Mouse (Mus musculus) cerebellum, postnatal 14 days (tissue): ENCODE measurements around the gene Ap5z1.
A peak's percentile ranks its signal among the peaks of the same experiment; 100 is the strongest.

ENCODE experiments used
- DNase-seq, 2 experiments: peaks; one replicate each; pipeline ENCODE4 v3.0.0; 2021; ENCODE audit warnings: mixed read lengths in 2 of 2

Ap5z1 gene

GRCm38 (mm10) chr5:142440451-142441147 is 23.1 kb upstream of the Ap5z1 start:
- DNase-seq: peak in 1 of 2 experiments; percentile 38

GRCm38 (mm10) chr5:142441332-142442044 is 22.3 kb upstream of the Ap5z1 start:
- no peak for DNase-seq

DNA sequence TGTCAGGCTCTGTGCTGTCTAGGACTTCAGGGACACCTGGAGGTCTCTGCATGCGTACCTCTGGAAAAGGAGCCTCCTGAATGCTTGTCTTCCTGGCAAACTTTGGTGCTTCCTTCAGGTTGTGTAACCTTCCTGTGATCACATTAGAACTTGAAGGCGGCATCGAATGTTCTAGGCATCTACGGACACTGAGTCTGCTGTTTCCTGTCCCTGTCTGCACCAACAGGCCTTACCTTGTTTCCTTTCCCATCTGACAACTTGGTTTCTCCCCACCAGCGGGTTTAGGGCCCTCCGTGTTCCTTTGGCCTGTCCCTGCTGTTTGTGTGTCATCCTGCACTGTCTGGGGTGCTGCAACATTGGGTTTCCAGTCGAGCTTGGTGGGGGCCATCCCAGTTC is 21.7 kb upstream of the Ap5z1 start:
- DNase-seq: no peak

DNA sequence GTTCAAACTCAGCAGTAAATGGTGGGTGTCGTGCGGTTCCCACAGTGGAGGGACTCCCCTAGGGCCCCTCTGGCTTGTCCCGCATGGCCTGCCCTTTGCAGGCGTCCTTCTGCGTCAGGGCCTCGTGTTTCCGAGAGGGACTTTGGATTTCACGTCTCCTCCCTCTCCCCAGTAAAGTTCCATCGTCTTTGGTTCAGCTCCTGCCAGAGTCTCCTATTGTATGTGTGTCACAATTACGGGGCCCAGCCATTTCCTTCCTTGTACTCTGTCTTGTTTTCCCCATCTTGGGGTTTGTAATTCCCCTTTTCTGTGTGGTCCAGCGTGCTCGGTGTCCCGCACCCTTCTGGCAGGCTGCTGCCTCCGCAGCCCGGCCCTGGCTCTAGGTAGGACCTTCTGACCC is 20.2 kb upstream of the Ap5z1 start:
- no peak for DNase-seq

DNA sequence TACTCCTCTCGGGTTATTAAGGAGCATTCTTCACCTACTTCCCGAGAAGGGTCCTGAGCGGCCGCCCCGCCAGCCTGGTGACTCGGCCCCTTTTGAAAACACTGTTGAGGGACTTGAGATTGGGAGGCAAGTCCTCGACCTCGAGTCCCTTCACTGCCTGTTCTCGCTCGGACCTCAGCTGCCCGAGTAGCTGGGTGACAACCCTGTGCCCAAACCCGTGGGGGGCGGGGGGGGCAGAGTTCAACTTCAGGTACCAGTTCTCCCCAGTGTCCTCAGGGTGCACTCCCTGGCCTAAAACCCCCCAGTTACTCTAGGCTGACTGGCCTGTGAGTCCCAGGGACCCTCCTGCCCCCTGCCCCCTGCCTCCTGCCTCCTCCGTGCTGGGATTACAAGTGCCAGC is 19.8 kb upstream of the Ap5z1 start:
- no peak for DNase-seq

- DNase-seq: no peak
Observed at GRCm38 (mm10) chr5:142444791-142445531, 18.8 kb upstream of the Ap5z1 start.

- no peak for DNase-seq
Observed at GRCm38 (mm10) chr5:142445709-142446108, 18.0 kb upstream of the Ap5z1 start.

DNA sequence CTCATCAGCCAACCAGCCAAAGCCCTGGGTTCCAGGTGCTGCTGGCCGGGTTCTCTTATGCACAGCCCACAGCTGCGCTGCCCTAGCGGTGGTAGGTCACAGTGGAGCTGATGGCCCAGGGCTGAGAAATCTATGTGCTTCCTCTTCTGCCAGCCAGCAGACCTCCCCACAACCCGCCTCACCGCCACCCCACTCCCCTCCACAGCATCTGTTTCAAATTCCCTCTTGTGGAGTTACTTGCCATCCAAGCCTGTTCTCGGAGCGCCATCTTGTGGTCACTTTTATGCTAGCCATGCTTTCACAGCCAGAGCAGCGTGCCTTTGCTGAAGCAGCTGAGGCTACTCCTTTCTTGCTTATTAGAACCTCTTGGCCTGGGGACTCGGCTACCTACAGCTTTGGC is 15.7 kb upstream of the Ap5z1 start:
- peak; percentile 95 to 97 for DNase-seq

DNA sequence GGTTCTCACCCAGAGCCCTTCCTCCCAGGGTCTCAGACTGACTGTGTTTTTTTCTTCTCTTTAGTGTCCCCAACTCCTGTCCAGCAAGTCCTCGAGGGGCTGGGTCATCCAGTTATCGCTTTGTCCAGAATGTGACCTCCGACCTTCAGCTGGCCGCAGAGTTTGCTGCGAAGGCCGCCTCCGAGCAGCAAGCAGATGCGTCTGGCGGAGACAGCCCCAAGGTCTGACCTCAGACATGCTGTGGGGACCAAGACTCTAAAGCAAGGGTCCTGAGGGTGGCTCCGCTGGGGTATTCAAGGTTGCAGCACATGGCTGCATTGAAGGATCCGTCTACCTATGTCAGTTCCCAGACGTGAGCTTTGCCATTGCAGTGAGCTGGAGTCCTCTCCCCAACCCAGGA is 15.1 kb upstream of the Ap5z1 start:
- DNase-seq: no peak

- DNase-seq: no peak
Observed at GRCm38 (mm10) chr5:142450846-142451245, 12.9 kb upstream of the Ap5z1 start.

GRCm38 (mm10) chr5:142451759-142452158 is 12.0 kb upstream of the Ap5z1 start:
- DNase-seq: no peak

GRCm38 (mm10) chr5:142453742-142454141 is 10.0 kb upstream of the Ap5z1 start:
- DNase-seq: no peak

DNA sequence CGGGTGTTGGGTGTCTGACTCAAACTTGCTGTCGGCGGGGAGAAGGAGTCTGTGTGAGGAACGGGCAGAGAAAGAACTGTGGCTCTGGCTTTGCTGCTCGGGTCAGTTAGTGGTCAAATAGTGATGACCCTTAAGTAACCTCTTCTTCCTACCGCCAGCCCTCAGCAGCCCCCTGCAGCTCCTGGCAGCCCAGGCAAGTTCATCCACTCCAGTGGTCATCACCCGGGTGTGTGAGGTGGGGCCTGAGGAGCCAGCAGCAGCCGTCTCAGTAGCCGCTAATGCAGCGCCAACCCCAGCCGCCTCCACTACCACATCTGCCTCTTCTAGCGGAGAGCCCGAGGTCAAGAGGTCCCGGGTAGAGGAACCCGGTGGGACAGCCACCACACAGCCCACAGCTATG is 7.4 kb upstream of the Ap5z1 start:
- DNase-seq: peak in 1 of 2 experiments; percentile 50

- peak in 1 of 2 experiments; percentile 51 for DNase-seq
Observed at GRCm38 (mm10) chr5:142457345-142457744, 6.4 kb upstream of the Ap5z1 start.

DNA sequence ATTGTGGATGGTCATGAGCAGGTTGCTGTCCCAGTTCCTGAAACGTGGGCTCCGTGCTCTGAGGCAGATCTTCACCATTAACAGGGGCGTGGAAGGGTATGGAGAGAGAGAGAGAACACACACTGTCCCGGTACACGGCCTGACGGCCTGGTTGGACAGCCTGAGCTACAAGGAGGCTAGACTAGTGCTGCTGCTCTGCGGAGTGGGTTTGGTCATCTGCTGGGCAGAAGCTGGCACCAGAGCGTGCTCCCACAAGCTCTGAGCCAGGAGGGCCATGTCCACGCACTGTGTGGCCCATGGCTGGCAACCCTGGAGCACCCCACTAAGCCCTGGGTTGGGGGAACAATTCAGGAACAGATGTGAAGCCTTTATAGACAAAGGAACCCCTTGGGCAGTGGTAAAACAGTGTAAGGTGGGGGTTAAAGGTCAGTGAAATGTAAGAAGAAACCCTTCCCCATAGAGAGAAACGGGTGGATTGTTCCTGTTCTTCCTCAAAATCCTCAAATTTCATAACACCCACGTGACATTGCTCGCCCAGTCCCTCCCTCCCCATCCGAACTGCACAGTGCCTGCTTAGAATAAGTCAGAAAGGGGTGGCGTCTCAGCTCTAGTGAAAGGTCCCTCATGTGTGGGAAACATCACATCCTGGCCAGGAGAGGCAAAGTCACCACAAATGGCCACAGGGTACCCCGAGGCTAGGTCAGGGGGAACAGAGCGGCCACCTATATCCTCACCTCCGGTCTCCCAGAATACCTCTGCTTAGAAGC is 4.8 kb upstream of the Ap5z1 start:
- no peak for DNase-seq

DNA sequence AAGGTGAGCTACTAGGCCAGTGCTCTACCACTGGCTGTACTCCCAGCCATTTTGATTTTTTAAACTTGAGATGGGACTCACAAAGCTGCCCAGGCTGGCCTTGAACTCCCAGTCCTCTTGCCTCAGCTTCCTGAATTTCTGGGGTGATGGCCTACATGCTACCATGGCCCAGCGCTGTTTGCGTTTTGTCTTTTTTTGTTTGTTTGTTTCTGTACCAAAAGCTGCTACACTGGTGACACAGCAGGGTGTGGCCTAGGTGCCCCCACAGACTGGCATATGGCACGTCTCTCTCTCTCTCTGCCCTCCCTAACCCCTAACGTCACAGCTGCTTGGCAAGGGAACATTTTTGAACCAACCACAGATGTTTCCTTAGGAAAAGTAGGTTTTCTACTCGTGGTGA is 3.9 kb upstream of the Ap5z1 start:
- DNase-seq: no peak

DNA sequence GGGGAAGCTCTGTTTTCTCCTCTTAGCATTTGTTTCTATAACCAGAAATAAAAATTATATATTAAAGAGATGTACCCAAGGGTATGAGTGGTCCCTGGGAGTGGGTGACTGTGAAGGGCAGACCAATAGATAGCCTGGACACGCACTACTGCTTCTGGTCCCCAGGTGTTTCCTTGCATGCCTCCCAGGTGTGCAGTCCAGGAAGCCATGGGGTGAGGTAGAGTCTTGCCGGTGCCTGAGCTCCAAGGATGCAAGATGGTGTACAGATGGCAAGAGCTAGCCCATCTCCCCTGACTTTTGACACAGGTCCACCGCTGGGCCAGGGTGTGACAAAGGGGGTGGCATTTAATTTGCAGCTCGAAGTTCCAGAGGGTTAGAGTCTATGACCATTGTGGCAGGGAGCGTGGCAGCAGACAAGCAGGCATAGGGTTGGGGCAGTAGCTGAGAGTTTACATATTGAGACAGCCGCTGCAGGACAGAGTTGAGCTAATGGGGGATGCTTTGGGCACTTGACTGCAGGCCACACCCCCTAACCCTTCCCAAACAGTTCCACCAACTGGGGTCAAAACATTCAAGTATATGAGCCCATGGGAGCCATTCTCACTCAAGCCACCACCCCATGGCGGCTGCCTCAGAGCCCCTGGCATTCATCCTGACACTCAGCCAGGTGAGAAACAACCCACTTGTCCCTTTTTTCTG is 1.7 kb upstream of the Ap5z1 start:
- DNase-seq: no peak

DNA sequence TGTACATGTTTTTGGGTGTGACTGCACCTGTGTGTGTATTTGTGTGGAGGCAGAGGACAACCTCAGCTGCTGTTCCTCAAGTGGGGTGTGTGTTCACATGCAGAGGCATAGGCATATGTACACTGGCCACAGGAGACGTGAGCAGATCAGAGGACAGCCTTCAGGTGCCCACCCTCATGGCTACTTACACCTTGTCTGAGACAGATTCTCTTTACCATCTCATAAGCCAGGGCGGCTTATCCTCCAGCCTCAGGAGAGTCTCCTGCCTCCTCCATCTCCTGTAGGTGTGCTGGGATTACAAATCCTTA is 1.1 kb upstream of the Ap5z1 start:
- DNase-seq: no peak

DNA sequence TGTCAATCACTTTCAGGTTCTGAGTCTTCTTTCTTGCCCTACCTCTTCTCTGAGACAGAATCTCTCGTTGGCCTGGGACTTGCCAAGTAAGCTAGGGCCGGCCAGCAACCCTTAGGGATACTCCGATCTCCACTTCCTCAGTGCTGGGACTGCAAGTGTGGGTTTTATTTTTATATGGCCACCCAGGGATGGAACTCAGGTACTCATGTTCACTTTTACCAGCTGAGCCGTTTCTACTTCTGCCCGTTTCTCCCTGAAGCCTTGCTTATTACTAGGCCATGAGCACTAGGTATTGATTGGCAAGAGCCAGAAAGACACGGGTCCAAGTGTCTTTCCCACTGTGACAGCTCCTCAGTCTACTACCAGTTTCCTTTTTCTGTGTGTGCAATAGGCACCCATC is 733 bp upstream of the Ap5z1 start:
- no peak for DNase-seq

GRCm38 (mm10) chr5:142468375-142468774 is 4.6 kb downstream of the Ap5z1 start:
- no peak for DNase-seq

DNA sequence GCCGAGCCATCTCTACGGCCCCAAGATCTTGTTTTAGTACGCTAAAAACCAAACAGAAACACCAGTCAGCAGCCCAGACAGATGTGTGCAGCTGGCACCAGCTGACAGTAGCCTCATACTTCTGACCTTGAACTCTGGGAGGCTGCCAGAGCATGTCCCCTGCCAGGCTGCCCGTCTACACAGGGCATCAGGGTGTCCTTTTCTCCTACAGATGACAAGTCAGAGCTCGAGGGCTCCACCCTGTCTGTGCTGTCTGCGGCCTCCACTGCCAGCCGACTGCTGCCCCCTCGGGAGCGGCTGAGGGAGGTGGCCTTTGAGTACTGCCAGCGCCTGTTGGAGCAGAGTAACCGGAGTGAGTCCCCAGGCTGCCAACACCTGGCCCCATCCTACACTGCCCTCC is 6.1 kb downstream of the Ap5z1 start:
- no peak for DNase-seq

- DNase-seq: peak; percentile 50 to 55
Observed at GRCm38 (mm10) chr5:142473696-142474095, 10.0 kb downstream of the Ap5z1 start.

- DNase-seq: no peak
Observed at GRCm38 (mm10) chr5:142475669-142476068, 11.9 kb downstream of the Ap5z1 start.
